Mouse (Mus musculus): Measurements from ENCODE around the gene Dnajb11.

The Dnajb11 gene

DNA sequence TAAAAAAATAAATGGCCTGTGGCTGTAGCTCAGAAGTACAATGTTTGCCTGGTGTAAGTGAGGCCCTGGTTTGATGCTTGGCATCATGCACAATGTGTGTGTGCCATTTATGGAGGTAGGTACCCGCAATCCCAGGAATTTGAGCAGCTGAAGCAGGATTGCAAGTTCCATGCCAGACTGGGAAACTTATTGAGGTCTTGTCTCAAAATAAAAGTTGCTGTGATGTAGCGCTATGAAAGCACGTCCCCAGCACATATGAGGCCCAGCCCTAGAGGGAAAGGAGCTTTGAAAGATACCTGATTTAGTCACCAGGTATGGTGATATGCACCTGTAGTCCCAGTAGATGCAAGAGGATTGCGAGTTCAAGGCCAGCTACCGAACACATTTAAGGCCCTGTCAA is 64.1 kb downstream of the Dnajb11 start:
- DNase-seq (ENCODE audit: low read depth in 2 of 2, low spot score in 2 of 2): no peak

GRCm38 (mm10) chr16:22922433-22922832 is 64.8 kb downstream of the Dnajb11 start:
- no peak for DNase-seq (ENCODE audit: low read depth in 2 of 2, low spot score in 2 of 2)
